Mouse (Mus musculus) gonadal fat pad, adult 2 months (tissue): ENCODE results near the gene Mpdz. TPM values are rescaled to one million over a fixed set of nuclear protein-coding genes. Genes with fewer than 3 reads are reported as not detected.

Experiments used
- DNase-seq: peaks from one replicate; pipeline ENCODE4 v3.0.0-alpha.2; 2012; ENCODE audit warnings: low read depth
- polyA plus RNA-seq: library from polyadenylated mRNA; depleted of rRNA; stranded (reverse); fragments of >200 nt; gene quantifications from 2 replicates; pipeline ENCODE4 v1.2.3, GENCODE M21; 2012

Gene Mpdz
- polyA plus RNA-seq, 1 experiment, result 22.4 TPM

- no peak for DNase-seq
Measured at GRCm38 (mm10) chr4:81392869-81393268, 49.7 kb downstream of the Mpdz start.

GRCm38 (mm10) chr4:81389263-81389662 lies 53.4 kb downstream of the Mpdz start:
- no peak for DNase-seq

- DNase-seq, result no peak
Measured at GRCm38 (mm10) chr4:81387644-81388043, 55.0 kb downstream of the Mpdz start.

GRCm38 (mm10) chr4:81372355-81372754 lies 70.3 kb downstream of the Mpdz start:
- DNase-seq, result no peak

- no peak for DNase-seq
Measured at GRCm38 (mm10) chr4:81351368-81351767, 91.2 kb downstream of the Mpdz start.

- no peak for DNase-seq
Measured at GRCm38 (mm10) chr4:81348646-81349045, 94.0 kb downstream of the Mpdz start.

GRCm38 (mm10) chr4:81345141-81345540 lies 97.5 kb downstream of the Mpdz start:
- no peak for DNase-seq

GRCm38 (mm10) chr4:81333628-81333991 lies 109.0 kb downstream of the Mpdz start:
- no peak for DNase-seq

- no peak for DNase-seq
Measured at GRCm38 (mm10) chr4:81332901-81333627, 109.6 kb downstream of the Mpdz start.

- DNase-seq, result peak; percentile 90
Measured at GRCm38 (mm10) chr4:81332439-81332841, 110.2 kb downstream of the Mpdz start.

GRCm38 (mm10) chr4:81327694-81328093 lies 114.9 kb downstream of the Mpdz start:
- DNase-seq, result no peak

- DNase-seq, result no peak
Measured at GRCm38 (mm10) chr4:81323853-81324252, 118.8 kb downstream of the Mpdz start.

GRCm38 (mm10) chr4:81322232-81322631 lies 120.4 kb downstream of the Mpdz start:
- no peak for DNase-seq

GRCm38 (mm10) chr4:81314618-81315017 lies 128.0 kb downstream of the Mpdz start:
- no peak for DNase-seq

- DNase-seq, result no peak
Measured at GRCm38 (mm10) chr4:81313246-81313645, 129.4 kb downstream of the Mpdz start.

- no peak for DNase-seq
Measured at GRCm38 (mm10) chr4:81310168-81310474, 132.5 kb downstream of the Mpdz start.

- no peak for DNase-seq
Measured at GRCm38 (mm10) chr4:81309473-81310167, 133.0 kb downstream of the Mpdz start.

GRCm38 (mm10) chr4:81307596-81308265 lies 134.9 kb downstream of the Mpdz start:
- no peak for DNase-seq

GRCm38 (mm10) chr4:81302056-81302455 lies 140.6 kb downstream of the Mpdz start:
- DNase-seq, result no peak

- no peak for DNase-seq
Measured at GRCm38 (mm10) chr4:81298384-81298783, 144.2 kb downstream of the Mpdz start.

GRCm38 (mm10) chr4:81293309-81293708 lies 149.3 kb downstream of the Mpdz start:
- no peak for DNase-seq

GRCm38 (mm10) chr4:81285564-81285963 lies 157.1 kb downstream of the Mpdz start:
- no peak for DNase-seq

GRCm38 (mm10) chr4:81283611-81284010 lies 159.0 kb downstream of the Mpdz start:
- peak; percentile 84 for DNase-seq
